Mouse (Mus musculus) CD4-positive naive resting alpha-beta T cell, adult 76 days (primary cell): Measurements from ENCODE around the gene Dpep3. TPM values are rescaled to one million over a fixed set of nuclear protein-coding genes. Genes with fewer than 3 reads are reported as not detected.

Source experiments
- total RNA-seq: library from RNA; stranded (reverse); gene quantifications from one replicate; pipeline ENCODE4 v1.2.4, GENCODE M21; 2023

The Dpep3 gene
- not detected for total RNA-seq

DNA sequence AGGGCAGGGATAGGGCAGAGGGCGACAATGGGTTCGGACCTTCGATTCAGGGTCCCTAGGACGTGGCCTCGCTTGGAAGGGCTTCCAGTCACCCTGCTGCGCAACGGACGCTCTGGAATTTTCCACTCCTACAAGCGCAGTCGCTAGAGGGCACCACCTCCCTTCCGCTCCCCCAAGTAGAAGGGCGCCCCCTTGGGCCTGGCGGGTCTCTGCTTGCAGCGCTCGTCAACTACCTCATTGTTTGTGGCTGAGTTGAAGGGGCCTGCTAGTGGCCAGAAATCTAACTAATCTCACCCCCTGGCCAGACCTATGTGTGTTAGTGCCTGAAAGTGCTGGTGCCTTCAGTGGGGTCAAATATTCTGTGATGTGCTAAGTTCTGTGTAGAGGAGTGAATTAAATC is at the start of gene Dpep3:
Gene Dpep3, minus strand, starts transcription at position 105 of the 400 bp plus-strand sequence.

DNA sequence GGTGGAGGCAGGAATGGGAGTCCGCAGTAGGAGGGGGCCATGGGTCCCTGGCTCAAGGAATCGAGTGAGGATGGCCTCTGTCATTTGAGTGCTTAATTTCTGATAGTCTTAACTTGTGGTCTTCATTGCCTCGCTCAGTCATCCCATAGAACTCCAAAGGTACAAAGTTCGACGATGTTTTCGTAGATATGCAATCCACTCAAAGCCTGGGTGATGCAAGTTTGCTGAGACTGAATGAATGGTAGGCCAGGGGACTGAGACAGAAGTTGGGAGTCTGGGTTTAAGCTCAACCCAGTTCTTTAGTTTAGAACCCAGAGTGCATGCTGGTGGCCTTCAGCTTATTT is 32.4 kb upstream of the Dpep3 start, which contains the start of gene Ddx28:
Gene Ddx28, minus strand, starts transcription at position 240 of the 344 bp plus-strand sequence.

DNA sequence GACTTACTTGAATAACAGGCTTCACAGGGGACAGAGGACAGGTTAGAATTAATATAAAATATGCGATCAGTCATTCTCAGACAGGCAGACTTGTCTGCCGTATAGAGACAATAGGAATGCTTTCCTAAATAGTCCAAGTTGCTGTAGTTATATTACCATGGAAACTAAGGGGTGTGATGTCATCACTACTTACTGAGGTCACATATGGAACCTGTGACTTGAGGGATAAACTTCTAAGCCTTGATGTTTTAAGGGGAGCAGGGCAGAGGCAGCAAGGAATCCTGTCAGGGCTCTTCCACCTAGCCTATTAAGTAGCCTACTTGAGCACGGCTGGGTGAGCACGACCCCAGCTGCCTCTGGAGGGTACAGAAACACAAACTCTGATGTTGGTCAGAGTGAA is 26.6 kb upstream of the Dpep3 start, which contains the start of gene Dpep2nb:
Gene Dpep2nb, minus strand, starts transcription at position 101 of the 400 bp plus-strand sequence.

DNA sequence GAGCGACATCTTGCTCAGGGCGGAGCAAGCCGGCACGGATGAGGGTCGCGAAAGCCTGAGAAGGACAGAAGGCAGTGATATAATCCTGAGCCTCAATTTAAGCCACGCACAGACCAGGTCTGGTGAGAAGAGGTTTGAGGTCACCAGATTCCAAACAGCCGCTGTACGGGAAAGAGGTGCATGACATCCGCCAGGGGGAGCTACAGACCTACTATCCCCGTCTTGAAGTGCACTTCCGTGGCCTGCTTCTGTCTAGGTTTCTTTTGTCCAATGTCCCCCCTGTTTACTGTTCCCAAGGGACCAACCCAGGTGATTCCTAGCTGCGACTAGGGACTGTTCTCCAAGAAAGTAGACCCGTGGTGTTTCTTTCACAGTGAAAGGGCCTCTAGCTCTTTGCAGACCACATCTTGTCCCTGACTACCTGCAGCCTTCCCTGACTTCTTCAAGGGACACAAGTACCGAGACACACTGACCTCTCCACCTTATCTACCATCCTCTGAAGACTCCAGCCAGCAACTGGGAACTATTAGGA is 11.7 kb upstream of the Dpep3 start, which contains the start of gene Dus2:
Gene Dus2, plus strand, starts transcription at position 482 of the 532 bp plus-strand sequence.

DNA sequence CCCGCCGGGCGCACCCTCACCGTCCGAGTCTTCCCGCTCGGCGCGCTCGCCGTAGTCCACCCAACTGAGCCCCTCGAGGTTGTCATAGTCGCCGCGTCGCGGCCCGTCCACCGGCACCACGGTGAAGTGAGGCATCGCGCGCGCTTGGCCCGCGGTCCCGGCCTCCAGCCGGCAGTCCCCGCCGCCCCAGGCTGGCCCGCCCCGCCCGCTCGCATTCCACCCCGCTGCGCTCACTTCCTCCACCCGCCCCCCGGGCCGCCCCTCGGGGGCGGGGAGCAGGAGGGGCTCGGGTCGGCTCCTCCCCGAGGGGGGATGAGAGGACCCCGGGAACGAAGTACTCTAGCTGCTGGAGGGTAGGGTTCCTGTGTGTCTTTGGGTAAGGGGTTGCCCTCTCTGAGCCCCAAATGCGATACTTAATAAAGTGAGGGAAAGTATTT is 13.3 kb downstream of the Dpep3 start, which contains the start of gene Slc12a4:
Gene Slc12a4, minus strand, starts transcription at position 193 of the 437 bp plus-strand sequence.

DNA sequence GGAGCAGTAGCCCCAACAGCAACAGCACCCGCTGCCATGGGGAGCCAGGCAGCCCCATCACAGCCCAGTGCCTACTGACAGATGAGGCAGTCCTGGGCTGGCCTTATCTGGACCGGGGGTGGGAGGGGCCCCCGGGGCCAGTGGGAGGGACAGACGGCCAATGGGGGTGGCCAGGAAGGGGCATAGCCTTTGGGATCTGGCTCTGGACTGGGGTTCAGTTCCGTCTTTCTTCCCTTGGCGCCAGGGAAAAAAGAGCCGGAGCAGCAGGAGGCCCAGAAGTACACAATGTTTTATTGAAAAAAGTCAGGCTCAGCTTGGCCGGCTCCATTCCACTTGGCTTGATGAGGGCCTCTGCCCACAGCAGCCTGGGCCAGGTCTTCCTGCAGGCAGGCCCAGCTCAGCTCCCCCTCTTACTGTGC is 35.9 kb downstream of the Dpep3 start, which contains the start of gene Lcat:
Gene Lcat, minus strand, starts transcription at position 62 of the 419 bp plus-strand sequence.

DNA sequence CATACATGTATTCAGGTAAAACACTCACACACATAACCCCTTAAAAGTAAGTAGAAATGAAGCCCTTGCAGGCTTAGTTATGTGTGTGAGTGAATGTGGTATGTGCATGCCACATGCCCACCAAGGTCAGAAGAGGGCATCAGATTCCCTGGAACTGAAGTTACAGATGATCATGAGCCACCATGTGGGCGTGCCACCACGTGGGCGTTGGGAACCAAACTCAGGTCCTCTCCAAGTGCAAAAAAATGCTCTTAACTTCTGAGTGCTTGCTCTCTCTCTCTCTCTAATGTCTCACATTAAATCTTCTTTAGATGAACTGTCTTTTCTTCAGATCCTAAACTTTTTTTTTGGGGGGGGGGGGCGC is 40.9 kb downstream of the Dpep3 start, which contains the start of gene Psmb10:
Gene Psmb10, minus strand, starts transcription at position 139 of the 364 bp plus-strand sequence.

DNA sequence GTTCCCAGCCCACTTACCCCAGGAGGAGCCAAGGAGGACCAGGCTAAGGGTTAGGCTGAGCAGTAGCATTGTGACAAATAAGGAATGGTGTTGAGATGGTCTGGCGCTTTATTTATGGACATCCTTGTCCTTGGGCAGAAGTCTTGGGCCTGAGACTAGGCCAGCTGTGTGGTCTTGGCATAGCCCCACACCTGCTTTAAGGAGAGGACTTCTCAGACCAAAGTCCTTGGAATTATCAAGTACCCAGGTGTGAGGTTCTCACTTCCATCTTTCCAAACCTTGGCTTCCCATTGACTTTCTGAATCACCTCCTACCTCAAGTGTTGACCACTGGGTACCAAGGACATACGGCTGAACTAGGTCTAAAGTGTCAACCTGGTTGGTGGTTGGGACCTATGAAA is 45.5 kb downstream of the Dpep3 start, which contains the start of gene Ctrl:
Gene Ctrl, minus strand, starts transcription at position 101 of the 400 bp plus-strand sequence.

Other genes with a start within 250 kb of the Dpep3 start
- 2.9 TPM for gene Gfod2, start 220.8 kb downstream of the Dpep3 start, total RNA-seq
- gene Ranbp10, start 152.1 kb downstream of the Dpep3 start, total RNA-seq = 141 TPM
- not detected for gene Tsnaxip1, start 151.7 kb downstream of the Dpep3 start, total RNA-seq
- gene Cenpt, start 126.2 kb downstream of the Dpep3 start, total RNA-seq = 30.7 TPM
- gene Thap11, start 124.3 kb downstream of the Dpep3 start, total RNA-seq = 15.0 TPM
- 23.4 TPM for gene Nutf2, start 118.8 kb downstream of the Dpep3 start, total RNA-seq
- 92.0 TPM for gene Edc4, start 98.5 kb downstream of the Dpep3 start, total RNA-seq
- 1.1 TPM for gene Nrn1l, start 85.9 kb downstream of the Dpep3 start, total RNA-seq
- gene Pskh1, start 79.0 kb downstream of the Dpep3 start, total RNA-seq = 21.4 TPM
- 3.2 TPM for gene Ctrl, start 45.6 kb downstream of the Dpep3 start, total RNA-seq
- 123 TPM for gene Psmb10, start 41.0 kb downstream of the Dpep3 start, total RNA-seq
- not detected for gene Lcat, start 36.0 kb downstream of the Dpep3 start, total RNA-seq
- 11.3 TPM for gene Slc12a4, start 13.3 kb downstream of the Dpep3 start, total RNA-seq
- 11.4 TPM for gene Dus2, start 11.9 kb upstream of the Dpep3 start, total RNA-seq
- not detected for gene Dpep2nb, start 26.5 kb upstream of the Dpep3 start, total RNA-seq
- 5.6 TPM for gene Ddx28, start 32.5 kb upstream of the Dpep3 start, total RNA-seq
- gene Nfatc3, start 79.4 kb upstream of the Dpep3 start, total RNA-seq = 181 TPM
- 4.0 TPM for gene Esrp2, start 157.5 kb upstream of the Dpep3 start, total RNA-seq
- 3.8 TPM for gene Pla2g15, start 171.0 kb upstream of the Dpep3 start, total RNA-seq
- 33.7 TPM for gene Slc7a6, start 189.4 kb upstream of the Dpep3 start, total RNA-seq
- gene Slc7a6os, start 231.5 kb upstream of the Dpep3 start, total RNA-seq = 71.7 TPM
- 29.7 TPM for gene Prmt7, start 231.5 kb upstream of the Dpep3 start, total RNA-seq